Mouse (Mus musculus) adrenal gland, adult 10 weeks (tissue): ENCODE data around the gene Prmt1. TPM values are rescaled to one million over a fixed set of nuclear protein-coding genes. Genes with fewer than 3 reads are reported as not detected.

Experiments
- polyA plus RNA-seq: library from polyadenylated mRNA; stranded (reverse); fragments of 350-450 nt; fragmentation: Illumina TruSeq; extraction: RNeasy Lipid Tissue Mini Kit (QIAGEN cat#74804); gene quantifications from one replicate; pipeline ENCODE4 v1.2.3, GENCODE M21; 2014; ENCODE audit warnings: low read depth, low replicate concordance

The Prmt1 gene
- polyA plus RNA-seq = 9.0 TPM

DNA sequence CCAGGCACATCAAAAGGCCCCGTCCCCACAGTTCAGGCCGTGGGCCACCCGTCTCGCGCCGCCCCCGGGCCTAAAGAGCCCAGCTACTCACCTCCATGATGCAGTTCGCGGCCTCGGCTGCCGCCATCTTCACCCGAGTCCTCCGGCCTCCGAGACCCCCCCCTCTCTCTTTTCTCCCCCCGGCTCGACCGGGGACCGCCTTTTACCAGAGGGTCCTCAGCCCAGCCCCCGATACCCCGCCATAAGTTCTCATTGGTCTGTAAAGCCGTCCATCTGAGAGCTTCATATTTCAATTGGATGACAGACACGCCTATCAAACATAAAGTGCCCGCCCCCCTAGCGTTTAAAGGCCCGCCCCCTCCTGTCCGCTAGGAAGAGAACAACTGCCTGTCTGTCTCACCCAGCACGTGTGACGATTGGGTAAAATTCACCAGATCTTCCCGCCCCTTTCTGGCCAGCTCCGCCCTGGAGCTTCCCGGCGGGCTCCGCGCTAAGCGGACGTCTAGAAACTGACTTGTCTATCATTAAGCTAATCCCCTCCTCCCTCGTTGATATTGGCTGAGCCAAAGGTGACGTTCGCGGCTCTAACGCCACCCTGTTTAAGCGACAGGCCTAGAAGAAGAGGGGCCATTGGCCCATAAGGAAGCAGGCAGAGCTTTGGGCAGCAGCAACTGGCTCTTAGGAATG is at the start of gene Prmt1:
TSS of gene Prmt1 (minus strand) at position 377 of the 687 bp plus-strand sequence.

DNA sequence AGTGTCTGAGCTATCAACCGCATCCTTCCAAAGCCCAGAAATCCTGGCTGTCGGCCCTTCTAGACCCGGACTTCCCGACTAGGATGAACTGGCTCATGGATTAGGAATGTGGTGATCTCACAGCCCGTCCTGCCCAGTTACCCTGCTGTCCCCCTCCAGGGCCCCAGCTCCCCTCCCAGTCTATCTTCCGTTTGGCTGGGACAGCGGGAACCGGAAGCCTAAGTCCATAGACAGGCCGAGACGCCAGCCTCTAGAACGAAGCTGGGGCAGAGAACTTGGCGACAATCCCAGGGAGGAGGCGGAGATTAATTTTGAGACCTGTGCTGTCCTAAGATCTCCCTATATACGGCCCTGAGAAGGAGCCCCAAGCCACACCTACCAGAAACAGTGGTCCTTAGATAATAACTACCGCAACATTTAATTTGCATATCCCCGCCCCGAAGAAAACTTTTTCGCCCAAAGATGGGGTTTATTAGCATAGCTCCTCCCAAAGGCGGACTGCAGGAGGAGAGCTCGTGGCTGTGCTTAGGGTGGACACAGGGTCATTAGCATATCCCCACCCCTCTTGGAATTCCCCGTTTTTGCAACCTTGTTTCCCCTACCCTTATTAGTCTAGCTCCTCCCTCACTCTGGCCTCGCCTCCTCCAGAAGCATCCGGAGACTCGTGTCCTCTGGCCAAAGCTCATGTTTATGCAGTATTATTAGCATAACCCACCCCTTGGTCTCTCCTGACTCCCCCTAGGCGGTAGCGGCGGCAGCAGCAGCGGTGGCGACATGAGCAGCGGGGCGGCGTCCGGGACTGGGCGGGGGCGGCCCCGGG is 31.1 kb upstream of the Prmt1 start, which contains the start of gene Rras:
TSS of gene Rras (plus strand) at position 720 of the 820 bp plus-strand sequence.

DNA sequence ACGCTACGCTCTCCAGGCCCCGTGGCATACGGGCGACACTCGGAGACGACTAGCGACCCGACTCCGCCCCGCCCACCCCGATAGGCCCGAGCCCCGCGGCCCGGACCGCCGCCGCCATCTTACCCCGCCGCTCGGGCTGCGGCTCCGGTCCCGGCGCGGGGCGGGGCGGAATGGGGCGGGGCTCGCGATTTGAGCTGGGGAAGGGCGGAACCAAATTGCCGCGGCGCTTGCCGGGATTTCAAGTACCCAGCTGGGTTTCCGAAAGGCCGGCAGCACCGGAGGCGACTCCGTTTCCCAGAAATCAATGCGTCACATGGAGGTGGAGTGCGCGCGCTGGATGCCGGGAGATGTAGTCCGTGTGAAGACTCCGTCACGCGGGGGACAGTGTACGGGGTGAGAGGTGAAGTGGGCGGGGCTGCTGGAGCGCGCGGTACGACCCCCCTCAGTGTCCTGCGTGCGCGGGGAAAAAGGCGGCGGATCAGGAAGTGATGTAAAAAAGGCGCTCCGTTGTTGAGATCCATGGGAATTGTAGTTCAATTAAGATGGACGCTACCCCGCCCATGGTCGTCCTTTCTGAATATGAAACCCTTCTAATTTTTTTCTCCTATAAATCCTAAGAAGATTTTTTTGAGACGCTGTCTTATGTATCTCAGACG is 29.7 kb upstream of the Prmt1 start, which contains the start of gene Scaf1:
TSS of gene Scaf1 (minus strand) at position 407 of the 656 bp plus-strand sequence.

DNA sequence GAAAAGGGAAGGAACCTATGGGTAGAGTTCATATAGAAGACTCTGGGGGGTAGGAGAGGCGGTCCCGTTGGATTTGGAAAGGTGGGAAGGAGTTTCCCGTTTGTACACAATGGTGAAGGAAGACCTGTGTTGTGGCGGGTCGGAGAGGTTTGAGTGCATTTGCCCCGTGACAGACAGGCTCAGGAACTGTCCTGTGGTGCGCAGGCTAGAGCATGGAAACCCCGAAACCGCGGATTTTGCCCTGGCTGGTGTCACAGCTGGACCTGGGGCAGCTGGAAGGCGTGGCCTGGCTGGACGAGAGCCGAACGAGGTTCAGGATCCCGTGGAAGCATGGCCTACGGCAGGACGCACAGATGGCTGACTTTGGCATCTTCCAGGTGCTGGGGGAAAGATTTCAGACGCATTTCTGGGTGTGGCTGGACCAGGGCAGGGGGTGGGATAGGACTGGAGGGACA is 12.2 kb upstream of the Prmt1 start, which contains the start of gene Bcl2l12:
TSS of gene Bcl2l12 (minus strand) at position 212 of the 455 bp plus-strand sequence.

DNA sequence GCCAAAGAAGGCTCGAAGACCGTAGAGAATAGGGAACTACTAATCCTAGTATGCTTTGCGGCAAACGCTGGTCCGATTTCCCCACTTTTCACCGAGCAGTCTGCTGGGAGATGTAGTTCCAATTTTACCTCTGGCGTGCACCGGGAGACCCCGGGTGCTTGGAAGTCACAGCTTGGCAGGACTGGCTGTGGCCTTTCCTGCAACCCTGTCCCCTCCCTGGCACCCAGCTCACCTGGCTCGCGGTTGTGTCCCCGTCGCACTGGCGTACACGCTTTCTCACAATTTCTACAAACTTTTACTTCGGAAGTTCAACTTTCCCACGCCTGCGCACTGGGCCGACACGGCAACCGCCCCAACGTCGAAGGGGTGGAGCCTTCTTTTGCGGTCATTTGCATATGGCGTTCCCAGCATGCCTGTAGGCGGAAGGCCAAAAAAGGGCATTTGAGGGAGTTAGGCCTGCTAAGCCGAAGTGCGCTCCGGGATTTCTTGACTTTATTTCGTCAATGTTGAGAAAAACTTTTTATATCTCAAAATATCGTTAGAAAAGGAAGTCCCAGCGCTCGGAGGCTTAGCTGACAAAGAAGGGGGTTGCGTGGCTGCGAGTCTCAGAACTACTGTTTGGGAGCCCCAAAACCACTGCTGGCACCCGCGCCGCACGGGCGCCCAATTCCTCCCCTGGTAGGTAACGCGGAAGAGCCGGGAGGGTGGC is 11.0 kb upstream of the Prmt1 start, which contains the start of gene Irf3:
TSS of gene Irf3 (plus strand) at position 418 of the 709 bp plus-strand sequence.

DNA sequence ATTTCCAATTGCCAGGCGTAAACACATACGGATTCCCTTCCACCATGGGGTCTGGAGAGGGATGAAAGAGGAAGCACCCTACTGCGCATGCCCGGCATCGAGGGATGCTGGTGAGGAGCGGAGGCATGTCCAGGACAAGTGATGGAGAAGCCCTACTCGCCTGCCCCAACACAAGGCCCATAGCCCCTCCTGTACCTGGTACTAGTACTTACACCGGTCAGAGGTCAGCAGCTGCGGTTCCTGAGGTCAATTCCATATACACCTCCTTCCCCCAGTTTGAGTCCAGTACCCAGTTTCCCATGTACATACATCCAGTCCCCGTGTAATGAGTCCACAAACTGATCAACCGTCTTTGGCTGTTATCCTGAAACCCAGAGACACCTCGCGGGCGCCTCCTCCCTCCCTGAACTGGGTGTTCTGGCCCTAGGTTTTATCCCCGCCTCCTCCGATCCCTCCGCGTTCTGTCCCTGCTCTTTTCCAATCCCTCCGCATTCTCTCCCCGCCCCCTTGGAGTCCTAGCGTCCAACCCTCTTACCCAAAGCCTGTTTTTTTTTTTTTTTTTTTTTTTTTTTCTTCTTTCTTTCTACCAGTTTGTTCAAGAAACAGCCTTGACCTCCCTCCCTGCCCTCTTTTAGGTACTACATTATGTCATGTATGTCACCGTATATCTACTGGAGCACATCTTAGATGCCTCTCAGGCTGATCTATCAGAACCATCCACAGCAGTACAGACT is 11.8 kb downstream of the Prmt1 start, which contains the start of gene Cpt1c:
TSS of gene Cpt1c (minus strand) at position 469 of the 734 bp plus-strand sequence.

DNA sequence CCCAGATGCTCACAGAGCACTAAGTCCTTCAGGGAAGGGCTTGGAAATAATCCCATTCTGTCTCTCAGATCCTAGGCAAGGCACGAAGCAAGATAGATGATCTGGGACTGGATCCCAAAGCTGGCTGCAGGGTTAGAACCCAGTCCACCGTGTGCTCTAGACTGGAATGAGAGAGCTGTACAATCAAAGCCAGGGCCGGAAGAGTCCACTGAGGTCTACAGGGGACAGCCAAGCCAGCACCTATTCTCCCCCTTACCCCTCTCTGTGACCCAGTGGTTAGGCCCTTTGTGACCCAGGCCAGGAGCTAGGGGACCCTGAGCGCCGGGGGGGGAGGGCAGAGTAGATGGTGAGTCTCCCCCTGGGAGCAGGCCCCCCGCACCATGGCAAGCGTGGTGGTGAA is 43.5 kb downstream of the Prmt1 start, which contains the start of gene Tsks:
TSS of gene Tsks (plus strand) at position 301 of the 400 bp plus-strand sequence.

DNA sequence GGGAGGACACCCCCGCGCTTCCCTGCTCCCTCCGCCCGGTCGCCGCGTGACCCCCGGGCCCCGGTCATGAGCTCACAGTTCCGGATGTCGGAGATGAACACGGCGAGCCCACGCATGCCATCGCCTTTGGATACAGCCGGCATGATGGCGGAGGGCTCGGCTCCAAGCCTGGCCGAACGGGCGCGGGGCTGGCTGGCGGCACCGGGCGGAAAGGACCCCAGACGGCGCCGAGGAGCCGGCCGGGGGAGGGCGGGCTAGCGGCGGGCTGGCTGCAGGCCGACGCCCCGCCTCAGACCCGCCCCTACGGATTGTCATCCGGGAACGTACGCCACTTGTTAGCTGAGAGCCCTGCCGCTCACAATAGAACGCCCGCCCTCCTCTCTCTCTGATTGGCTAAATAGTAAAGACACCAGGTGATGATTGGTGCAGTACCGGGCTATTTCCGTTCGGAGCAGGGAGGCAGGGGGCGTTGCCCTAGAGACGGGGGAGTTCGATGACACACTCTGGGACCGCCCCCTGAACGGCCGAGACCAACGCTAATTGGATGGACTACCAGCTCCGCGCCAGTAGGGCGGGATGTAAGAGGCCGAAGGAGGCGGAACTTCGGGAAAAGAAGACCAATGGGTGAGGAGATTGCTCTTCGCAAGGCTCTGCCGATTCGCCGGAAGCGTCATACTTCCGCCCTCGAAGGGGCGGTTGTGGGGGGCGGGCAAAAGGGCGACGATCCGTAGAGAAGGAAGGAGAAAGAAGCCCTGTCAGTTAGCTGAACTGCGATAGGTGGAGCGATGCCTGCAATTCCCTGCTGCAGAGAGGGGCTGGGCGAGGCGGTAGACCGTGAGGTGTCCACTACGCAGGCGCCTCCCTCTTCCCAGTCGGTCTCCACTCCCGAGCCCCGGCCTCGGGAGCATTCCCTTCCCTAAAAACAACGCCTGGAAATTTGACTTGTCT is 56.9 kb downstream of the Prmt1 start, which contains the start of gene Ap2a1:
TSS of gene Ap2a1 (minus strand) at position 293 of the 948 bp plus-strand sequence.

Other genes starting within 250 kb of the Prmt1 start
- gene Vrk3, start 238.2 kb downstream of the Prmt1 start, polyA plus RNA-seq = 10.4 TPM
- 0.52 TPM for gene Zfp473, start 235.5 kb downstream of the Prmt1 start, polyA plus RNA-seq
- gene Nup62, start 170.5 kb downstream of the Prmt1 start, polyA plus RNA-seq = 4.8 TPM
- not detected for gene Il4i1, start 170.2 kb downstream of the Prmt1 start, polyA plus RNA-seq
- gene Atf5, start 169.9 kb downstream of the Prmt1 start, polyA plus RNA-seq = 7.3 TPM
- 3.8 TPM for gene Akt1s1, start 137.6 kb downstream of the Prmt1 start, polyA plus RNA-seq
- 1.2 TPM for gene Tbc1d17, start 137.5 kb downstream of the Prmt1 start, polyA plus RNA-seq
- 1.7 TPM for gene Pnkp, start 129.4 kb downstream of the Prmt1 start, polyA plus RNA-seq
- not detected for gene Ptov1, start 116.8 kb downstream of the Prmt1 start, polyA plus RNA-seq
- gene Med25, start 93.9 kb downstream of the Prmt1 start, polyA plus RNA-seq = 4.0 TPM
- 6.5 TPM for gene Fuz, start 90.5 kb downstream of the Prmt1 start, polyA plus RNA-seq
- 23.6 TPM for gene Ap2a1, start 57.1 kb downstream of the Prmt1 start, polyA plus RNA-seq
- not detected for gene Tsks, start 43.4 kb downstream of the Prmt1 start, polyA plus RNA-seq
- 0.70 TPM for gene Cpt1c, start 11.7 kb downstream of the Prmt1 start, polyA plus RNA-seq
- gene Irf3, start 11.1 kb upstream of the Prmt1 start, polyA plus RNA-seq = 24.6 TPM
- not detected for gene Bcl2l12, start 12.1 kb upstream of the Prmt1 start, polyA plus RNA-seq
- gene Scaf1, start 29.8 kb upstream of the Prmt1 start, polyA plus RNA-seq = 4.1 TPM
- gene Rras, start 31.4 kb upstream of the Prmt1 start, polyA plus RNA-seq = 5.8 TPM
- 0.41 TPM for gene Prr12, start 66.3 kb upstream of the Prmt1 start, polyA plus RNA-seq
- 7.3 TPM for gene Nosip, start 75.9 kb upstream of the Prmt1 start, polyA plus RNA-seq
- 3.9 TPM for gene Prrg2, start 76.1 kb upstream of the Prmt1 start, polyA plus RNA-seq
- gene Rcn3, start 105.7 kb upstream of the Prmt1 start, polyA plus RNA-seq = not detected
- gene Fcgrt, start 117.3 kb upstream of the Prmt1 start, polyA plus RNA-seq = 21.6 TPM
- 313 TPM for gene Rps11, start 137.9 kb upstream of the Prmt1 start, polyA plus RNA-seq
- gene Rpl13a, start 142.2 kb upstream of the Prmt1 start, polyA plus RNA-seq = 287 TPM
- not detected for gene Gm45713, start 149.7 kb upstream of the Prmt1 start, polyA plus RNA-seq
- 11.4 TPM for gene Flt3l, start 149.9 kb upstream of the Prmt1 start, polyA plus RNA-seq
- 2.8 TPM for gene Pih1d1, start 167.7 kb upstream of the Prmt1 start, polyA plus RNA-seq
- gene Aldh16a1, start 168.0 kb upstream of the Prmt1 start, polyA plus RNA-seq = 2.0 TPM
- gene Slc17a7, start 177.4 kb upstream of the Prmt1 start, polyA plus RNA-seq = not detected
- not detected for gene Gfy, start 193.0 kb upstream of the Prmt1 start, polyA plus RNA-seq
- not detected for gene Pth2, start 194.4 kb upstream of the Prmt1 start, polyA plus RNA-seq
- not detected for gene Ccdc155, start 218.3 kb upstream of the Prmt1 start, polyA plus RNA-seq
- not detected for gene Dkkl1, start 225.6 kb upstream of the Prmt1 start, polyA plus RNA-seq
- 2.2 TPM for gene Tead2, start 229.2 kb upstream of the Prmt1 start, polyA plus RNA-seq